Mouse (Mus musculus) erythroblast, embryonic 14.5 days (primary cell): ENCODE results near the gene Btrc. TPM values are rescaled to one million over a fixed set of nuclear protein-coding genes. Genes with fewer than 3 reads are reported as not detected.
"Not testable (repeated sequence)": the region's sequence is repeated elsewhere in the genome, so short reads cannot be mapped to it uniquely, and the experiment has no call there.

Source experiments
- H3K27me3 ChIP-seq: 2 replicates; pipeline ENCODE4 v1.6.1; 2012; ENCODE audit warnings: inconsistent platforms; ENCODE audit not compliant: control insufficient read depth
- H3K36me3 ChIP-seq: 2 replicates; pipeline ENCODE4 v1.6.1; 2012; ENCODE audit warnings: mild to moderate bottlenecking, inconsistent platforms; ENCODE audit not compliant: control insufficient read depth
- H3K4me1 ChIP-seq: 2 replicates; pipeline ENCODE4 v1.6.1; 2012; ENCODE audit warnings: inconsistent platforms; ENCODE audit not compliant: control insufficient read depth
- H3K4me3 ChIP-seq: replicated peaks from 2 replicates; pipeline ENCODE3; 2012; ENCODE audit warnings: moderate library complexity, mild to moderate bottlenecking, inconsistent platforms
- H3K9me3 ChIP-seq: 2 replicates; pipeline ENCODE4 v1.6.1; 2012; ENCODE audit warnings: low read length, inconsistent platforms, mixed read lengths; ENCODE audit not compliant: control insufficient read depth
- GATA1 ChIP-seq: IDR thresholded peaks from 2 replicates; pipeline ENCODE4 v1.6.1; 2012; ENCODE audit warnings: low read length, inconsistent platforms, mixed read lengths
- TAL1 ChIP-seq: IDR thresholded peaks from 3 replicates; pipeline ENCODE4 v1.6.1; 2012; ENCODE audit warnings: low read length, inconsistent platforms, mixed read lengths
- polyA plus RNA-seq: library from polyadenylated mRNA; stranded (reverse); fragments of >175 nt; gene quantifications from 2 replicates; pipeline ENCODE4 v1.2.3, GENCODE M21; 2012

Gene Btrc
- polyA plus RNA-seq, 1 experiment, result 6.4 TPM

DNA sequence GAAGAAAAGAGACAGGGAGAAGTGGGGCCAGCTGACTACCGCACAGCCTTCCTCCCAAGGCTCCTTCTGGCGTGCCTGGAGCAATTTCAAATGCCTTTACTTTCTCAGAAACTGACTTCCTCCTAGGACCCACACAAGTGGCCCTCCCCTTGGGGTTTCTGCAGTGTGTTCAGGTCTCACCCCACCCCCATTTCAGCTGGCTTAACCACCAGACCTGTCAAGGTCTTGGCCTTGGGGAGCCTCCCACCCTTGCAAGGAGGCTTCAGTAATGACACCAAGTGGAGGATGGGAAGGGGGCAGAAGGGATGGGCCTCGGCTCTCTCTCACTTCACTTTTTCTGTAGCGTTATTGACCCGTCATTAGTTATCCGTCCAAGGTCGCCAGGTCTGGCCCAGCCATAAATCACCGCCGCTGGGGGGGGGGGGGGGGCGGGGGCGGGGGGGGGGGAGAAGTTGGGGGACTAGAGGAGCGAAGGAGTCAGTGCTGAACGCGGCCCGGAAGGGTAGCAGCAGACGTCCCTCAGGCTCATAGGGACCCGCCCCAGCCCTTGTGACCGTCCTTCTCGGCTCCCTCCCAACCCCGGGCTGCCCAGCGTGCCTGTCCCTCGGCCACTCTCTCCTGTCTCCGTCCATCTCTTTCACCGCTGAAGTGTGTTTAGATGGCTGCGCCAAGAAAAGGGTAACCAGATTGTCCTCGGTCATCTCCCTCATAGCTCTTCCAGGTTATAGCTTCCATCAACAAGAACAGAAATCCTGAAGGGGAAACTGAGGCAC is 180.8 kb downstream of the Btrc start:
- TF ChIP-seq GATA1 (no peak), TAL1 (no peak)
- no peaks in the 10 kb centered on the region; the same call in none of the 2 replicates for H3K36me3 ChIP-seq
- peaks cover 56% of the 10 kb centered on the region for H3K27me3 ChIP-seq
- peaks cover 66% of the 10 kb centered on the region for H3K4me1 ChIP-seq
- H3K9me3 ChIP-seq, result peaks cover 12% of the 10 kb centered on the region
- H3K4me3 ChIP-seq, result peak overlapping the region; percentile 47

DNA sequence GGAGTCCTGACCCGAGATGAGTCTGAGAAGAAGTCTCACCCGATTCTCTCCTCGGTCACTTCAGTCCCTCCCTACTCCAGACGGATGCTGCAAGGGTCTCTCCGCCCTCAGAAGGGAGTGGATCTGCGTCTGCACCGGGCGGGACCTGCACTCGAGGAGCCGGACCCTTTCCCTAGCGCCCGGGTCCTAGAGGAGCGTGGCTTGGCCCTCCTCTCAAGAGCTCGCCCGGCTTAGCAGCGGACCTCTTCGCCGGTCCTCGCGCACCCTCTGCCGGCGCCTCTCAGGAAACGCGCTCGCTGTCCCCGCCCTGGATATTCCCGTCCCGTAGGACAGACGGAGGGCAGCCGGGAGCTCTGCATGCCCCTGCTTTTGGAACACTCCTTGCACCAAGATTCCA is 181.4 kb downstream of the Btrc start:
- Histone ChIP-seq H3K9me3 (peaks cover 12% of the 10 kb centered on the region), H3K4me3 (peak overlapping the region; percentile 47), H3K36me3 (no peaks in the 10 kb centered on the region; the same call in none of the 2 replicates), H3K4me1 (peaks cover 66% of the 10 kb centered on the region), H3K27me3 (peaks cover 56% of the 10 kb centered on the region)
- no peak for TF ChIP-seq TAL1
- TF ChIP-seq GATA1, result no peak

DNA sequence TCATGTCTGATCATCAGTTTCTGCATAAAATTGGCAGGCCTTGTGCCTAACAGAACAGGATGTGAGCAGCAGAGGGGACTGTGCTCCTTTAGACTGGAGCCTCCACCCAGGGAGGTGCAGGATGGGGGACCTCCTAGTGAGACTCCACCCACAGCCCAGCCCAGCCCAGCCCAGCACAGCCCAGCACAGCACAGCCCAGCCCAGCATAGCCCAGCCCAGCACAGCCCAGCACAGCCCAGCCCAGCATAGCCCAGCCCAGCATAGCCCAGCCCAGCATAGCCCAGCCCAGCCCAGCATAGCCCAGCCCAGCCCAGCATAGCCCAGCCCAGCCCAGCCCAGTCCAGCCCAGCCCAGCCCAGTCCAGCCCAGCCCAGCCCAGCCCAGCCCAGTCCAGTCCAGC is 184.7 kb downstream of the Btrc start:
- H3K9me3 ChIP-seq, result peaks cover 12% of the 10 kb centered on the region
- peaks cover 29% of the 10 kb centered on the region for H3K27me3 ChIP-seq
- not testable (repeated sequence) for H3K4me3 ChIP-seq
- H3K36me3 ChIP-seq, result peaks cover 10% of the 10 kb centered on the region
- peaks cover 56% of the 10 kb centered on the region for H3K4me1 ChIP-seq

DNA sequence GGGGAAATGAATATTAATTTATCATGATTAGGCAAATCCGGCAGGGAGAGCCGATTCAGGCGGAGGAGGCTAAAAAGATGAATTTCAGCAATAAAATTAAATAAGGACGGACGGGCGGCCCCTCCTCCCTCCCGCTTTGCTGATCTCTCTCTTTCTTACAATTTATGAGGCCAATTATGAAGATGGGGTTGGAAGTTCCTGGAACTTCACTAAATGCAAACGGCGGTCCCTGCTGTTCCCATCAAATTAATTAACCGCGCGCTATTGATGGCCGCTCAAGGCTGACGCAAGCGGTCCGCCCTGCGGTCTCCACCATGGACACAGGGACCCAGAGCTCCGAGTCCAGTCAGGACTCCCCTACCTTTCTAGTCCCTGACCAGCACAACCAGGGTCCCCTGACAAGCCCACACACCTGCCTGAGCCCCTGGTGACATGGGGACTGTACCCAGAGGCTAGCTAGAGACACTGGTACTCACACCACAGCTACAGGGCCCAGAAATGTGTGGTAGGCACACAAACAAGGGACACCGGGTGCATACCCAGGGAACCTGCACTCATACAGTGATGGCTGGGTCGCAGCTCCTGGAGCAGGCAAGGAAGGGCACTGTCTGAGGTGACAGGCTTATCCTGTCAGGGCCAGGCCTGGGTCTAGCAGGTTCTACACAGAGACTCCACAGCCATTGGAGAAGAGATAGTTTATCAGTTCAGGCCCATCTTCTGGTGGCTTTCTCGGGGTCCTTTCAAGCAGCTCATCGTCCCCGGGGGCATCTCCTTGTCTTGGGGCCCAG is 185.8 kb downstream of the Btrc start:
- TF ChIP-seq GATA1 (no peak), TAL1 (no peak)
- Histone ChIP-seq H3K36me3 (peaks cover 21% of the 10 kb centered on the region), H3K4me3 (no peak overlapping the region), H3K9me3 (peaks cover 12% of the 10 kb centered on the region), H3K27me3 (peaks cover 19% of the 10 kb centered on the region), H3K4me1 (peaks cover 51% of the 10 kb centered on the region)

DNA sequence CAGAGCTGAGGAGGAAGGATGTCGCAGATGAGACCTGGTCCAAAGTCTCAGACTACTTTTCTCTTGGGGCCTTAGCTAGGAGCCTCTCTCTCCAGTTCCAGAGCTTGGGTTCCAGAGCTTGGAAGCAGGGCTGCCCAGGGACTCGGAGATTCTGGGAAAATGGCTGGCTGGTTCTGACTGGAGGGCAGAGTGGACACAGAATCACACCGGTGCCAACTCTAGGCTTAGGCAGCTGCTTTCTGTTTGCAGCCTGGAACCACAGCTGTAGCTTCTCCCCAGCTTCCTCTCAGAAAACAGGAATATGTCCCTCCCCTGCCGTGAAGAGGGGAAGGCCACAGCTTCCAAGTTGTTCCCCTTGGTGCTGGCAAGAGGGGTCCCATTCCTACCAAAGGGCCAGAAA is 186.4 kb downstream of the Btrc start:
- Histone ChIP-seq H3K36me3 (peaks cover 27% of the 10 kb centered on the region), H3K4me1 (peaks cover 45% of the 10 kb centered on the region), H3K4me3 (no peak overlapping the region)

DNA sequence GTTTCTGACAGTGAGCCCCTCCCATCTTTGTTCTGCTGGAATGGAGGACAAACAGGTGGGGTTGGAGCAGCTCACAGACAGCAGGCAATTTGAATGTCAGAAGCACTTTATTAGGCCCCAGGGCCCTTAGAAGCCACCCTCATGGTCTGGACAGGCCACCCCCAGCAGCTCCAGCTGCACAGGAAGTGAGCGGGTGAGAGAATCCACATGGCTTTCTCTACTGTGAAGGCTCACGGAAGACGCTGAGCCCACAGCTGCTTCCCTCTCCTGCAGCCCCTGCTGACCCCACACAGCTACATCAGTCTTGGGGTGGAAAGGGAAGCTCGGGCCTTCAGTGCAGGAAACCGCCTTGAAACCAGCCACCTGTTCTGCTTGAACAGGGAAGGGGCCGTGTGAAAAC is 188.7 kb downstream of the Btrc start:
- peaks cover 2% of the 10 kb centered on the region; the same call in 1 of the 2 replicates for H3K27me3 ChIP-seq
- peaks cover 12% of the 10 kb centered on the region for H3K9me3 ChIP-seq
- H3K4me1 ChIP-seq, result peaks cover 39% of the 10 kb centered on the region
- peaks cover 39% of the 10 kb centered on the region for H3K36me3 ChIP-seq
- TF ChIP-seq GATA1 (no peak), TAL1 (no peak)
- no peak overlapping the region for H3K4me3 ChIP-seq

More for the DNA sequence above, 186.4 kb downstream of the Btrc start:
- TF ChIP-seq TAL1 (no peak), GATA1 (no peak)
- H3K27me3 ChIP-seq, result peaks cover 14% of the 10 kb centered on the region
- H3K9me3 ChIP-seq, result peaks cover 12% of the 10 kb centered on the region

DNA sequence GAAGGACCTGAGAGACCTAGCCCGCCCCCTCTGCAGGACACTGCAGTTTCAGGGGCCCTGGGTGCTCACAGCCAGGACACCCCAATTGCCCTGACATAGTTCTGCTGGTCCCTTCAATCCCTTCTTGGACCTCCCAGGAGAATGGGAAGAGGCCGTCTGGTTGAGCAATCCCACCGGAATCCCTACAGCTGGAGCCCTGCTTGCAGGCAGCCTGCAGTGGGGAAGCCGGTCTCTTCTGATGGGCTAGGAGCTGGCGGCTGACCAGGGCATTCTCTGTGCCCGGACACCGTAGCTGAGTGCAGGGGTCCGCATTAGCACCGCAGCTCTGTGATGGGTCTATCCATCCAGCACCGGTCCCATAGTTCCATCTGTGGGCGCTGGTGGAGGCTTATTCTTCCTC is 190.6 kb downstream of the Btrc start:
- H3K27me3 ChIP-seq, result no peaks in the 10 kb centered on the region
- H3K4me3 ChIP-seq, result no peak overlapping the region
- peaks cover 21% of the 10 kb centered on the region for H3K4me1 ChIP-seq
- TF ChIP-seq TAL1 (no peak), GATA1 (no peak)
- peaks cover 42% of the 10 kb centered on the region for H3K36me3 ChIP-seq
- no peaks in the 10 kb centered on the region; the same call in 1 of the 2 replicates for H3K9me3 ChIP-seq

DNA sequence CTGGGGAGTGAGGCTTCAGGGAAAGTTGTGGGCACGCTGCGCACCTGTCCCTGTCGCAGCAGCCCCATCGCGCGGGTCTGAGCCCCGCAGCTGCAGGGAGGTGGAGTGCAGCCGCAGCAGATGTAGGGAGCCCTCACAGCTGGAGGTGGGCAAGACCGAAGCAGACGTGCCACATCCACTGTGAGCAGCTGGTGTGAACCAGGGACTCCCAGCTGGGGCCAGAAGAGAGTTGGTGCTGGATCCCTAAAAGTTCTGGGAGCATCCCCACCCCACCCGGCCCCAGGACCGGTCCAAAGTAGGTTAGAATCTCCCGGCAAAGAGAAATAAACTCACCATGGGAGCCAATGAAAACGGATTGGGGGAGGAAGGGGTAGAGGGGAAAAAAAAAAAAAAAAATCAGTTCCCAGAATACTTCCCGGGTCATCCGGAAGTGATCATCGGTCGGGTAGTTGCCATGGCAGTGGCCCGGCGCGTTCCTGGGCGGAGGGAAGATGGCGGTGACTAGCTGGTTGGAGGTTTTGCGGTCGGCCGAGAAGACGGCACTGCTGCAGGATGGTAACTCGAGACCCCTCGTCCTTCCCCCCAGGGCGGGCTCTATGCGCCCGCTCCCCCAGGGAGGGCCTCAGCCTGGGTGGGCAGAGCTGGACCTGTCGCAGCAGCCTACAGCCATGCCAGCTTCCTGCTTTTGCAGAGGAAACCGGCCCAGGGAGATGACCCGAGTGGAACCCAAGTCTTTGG is 196.8 kb downstream of the Btrc start, which contains the start of the genes Poll and Gm17018:
Poll (minus strand) TSS at position 379 of the 738 bp plus-strand sequence.
Gm17018 (plus strand) TSS at position 463 of the 738 bp plus-strand sequence.
- H3K4me1 ChIP-seq, result peaks cover 30% of the 10 kb centered on the region
- peaks cover 11% of the 10 kb centered on the region for H3K36me3 ChIP-seq
- TF ChIP-seq TAL1, result no peak
- no peak for TF ChIP-seq GATA1
- no peaks in the 10 kb centered on the region for H3K27me3 ChIP-seq
- H3K9me3 ChIP-seq, result no peaks in the 10 kb centered on the region
- H3K4me3 ChIP-seq, result peak within 1 kb of the TSS; percentile 89
